Mouse (Mus musculus): ENCODE results near the gene Fa2h.
"Not testable (repeated sequence)": the region's sequence is repeated elsewhere in the genome, so short reads cannot be mapped to it uniquely, and the experiment has no call there.

The Fa2h gene

GRCm38 (mm10) chr8:111358905-111359304 lies 34.7 kb downstream of the Fa2h start:
- DNase-seq (ENCODE audit: low spot score): no peak

- no peak for DNase-seq (ENCODE audit: low spot score)
These were observed 36.2 kb downstream of the Fa2h start for GRCm38 (mm10) chr8:111357433-111357832.

DNA sequence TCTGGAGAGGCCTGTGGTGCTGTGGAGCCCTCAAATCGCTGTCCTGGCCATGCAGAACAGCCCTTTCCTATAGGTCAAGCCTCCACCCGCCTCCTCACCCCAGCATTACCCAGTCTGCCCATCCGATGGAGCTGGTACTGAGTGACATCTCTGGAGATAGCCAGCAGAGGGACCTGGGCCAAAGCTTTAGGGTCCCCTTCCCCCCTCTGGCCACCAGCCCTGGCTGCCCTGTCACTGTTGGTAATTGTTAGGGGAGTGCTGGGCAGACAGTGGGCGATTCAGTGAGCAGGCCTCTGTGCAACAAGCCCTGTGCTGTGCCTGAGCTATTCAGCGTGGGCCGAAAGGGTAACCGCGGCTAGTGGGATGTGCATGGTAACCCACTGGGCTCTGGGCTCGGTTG lies 40.1 kb downstream of the Fa2h start:
- no peak for DNase-seq (ENCODE audit: low spot score)

- no peak for DNase-seq (ENCODE audit: low spot score)
These were observed 41.3 kb downstream of the Fa2h start for GRCm38 (mm10) chr8:111352289-111352688.

- no peak for DNase-seq (ENCODE audit: low spot score)
These were observed 43.0 kb downstream of the Fa2h start for GRCm38 (mm10) chr8:111350577-111350976.

DNA sequence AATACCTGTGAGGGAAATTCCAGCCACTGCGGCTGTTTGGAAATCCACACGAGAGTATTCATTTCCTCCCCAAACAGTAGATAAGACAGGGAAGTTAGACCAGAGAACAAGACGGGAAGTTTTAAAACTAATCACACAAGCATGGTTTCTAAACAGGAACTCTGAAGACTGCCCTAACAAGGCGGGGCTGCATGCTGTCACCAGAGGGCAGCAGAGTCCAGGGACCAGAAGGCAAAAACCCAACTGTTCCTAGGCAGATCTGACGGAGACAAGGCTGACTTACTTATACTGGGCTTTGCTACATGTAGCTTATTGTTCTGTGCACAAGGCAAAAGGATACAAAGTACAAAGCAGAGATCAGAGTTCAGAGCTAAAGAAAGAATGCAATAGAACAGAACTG lies 50.4 kb downstream of the Fa2h start:
- peak; percentile 82 for DNase-seq (ENCODE audit: low spot score)

DNA sequence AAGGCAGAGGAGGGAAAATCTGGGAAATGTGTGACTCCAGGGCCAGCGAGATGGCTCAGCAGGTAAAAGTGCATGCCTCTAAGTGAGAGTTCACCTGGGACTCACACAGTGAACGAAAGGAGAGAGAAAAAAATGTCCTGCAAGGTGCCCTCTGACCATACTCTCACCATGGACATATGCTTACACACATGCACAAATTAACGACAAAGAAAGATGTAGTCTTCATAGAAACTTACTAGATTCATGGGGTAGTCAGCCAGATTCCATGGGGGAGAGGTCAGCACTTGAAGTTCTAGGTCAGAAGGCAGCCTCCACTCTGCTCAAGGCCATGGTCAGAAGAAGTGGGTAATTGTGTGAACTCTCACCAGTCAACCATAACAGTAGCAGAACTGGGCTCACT lies 53.4 kb downstream of the Fa2h start:
- no peak for DNase-seq (ENCODE audit: low spot score)

GRCm38 (mm10) chr8:111338370-111339208 lies 55.0 kb downstream of the Fa2h start:
- no peak for DNase-seq (ENCODE audit: low spot score)

GRCm38 (mm10) chr8:111337890-111338347 lies 55.7 kb downstream of the Fa2h start, which contains the start of gene Mlkl:
Mlkl (minus strand) TSS chr8:111338177.
- DNase-seq (ENCODE audit: low spot score): peak; percentile 62

DNA sequence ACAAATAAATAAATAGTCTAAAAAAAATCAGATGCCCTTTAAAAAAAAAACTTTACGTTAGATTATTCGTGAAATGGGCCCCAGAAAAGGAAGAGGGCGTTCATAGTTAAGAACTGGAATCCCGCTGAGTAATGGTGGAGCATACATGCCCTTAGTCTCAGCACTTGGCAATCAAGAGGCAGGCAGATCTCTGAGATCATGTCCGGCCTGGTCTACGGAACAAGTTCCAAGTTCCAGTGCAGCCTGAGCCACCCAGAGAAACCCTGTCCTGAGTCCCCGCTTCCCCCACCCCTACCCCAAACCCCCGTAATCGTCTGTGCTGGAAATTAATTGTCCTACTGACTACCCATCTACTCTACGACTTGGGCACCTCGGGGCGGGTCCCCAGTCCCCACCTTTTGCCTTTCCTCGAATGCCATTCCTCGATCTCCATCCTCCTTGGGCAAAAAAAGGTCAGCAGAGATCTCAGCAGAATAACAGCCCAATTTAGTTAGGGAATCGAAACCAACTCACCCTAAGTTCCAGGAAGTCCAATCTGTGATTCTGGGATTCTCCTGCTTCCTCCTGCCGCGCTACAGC lies 56.2 kb downstream of the Fa2h start:
- no peak for DNase-seq (ENCODE audit: low spot score)

GRCm38 (mm10) chr8:111336692-111337091 lies 56.9 kb downstream of the Fa2h start:
- DNase-seq (ENCODE audit: low spot score): no peak

GRCm38 (mm10) chr8:111325222-111325790 lies 68.3 kb downstream of the Fa2h start:
- DNase-seq (ENCODE audit: low spot score): no peak

DNA sequence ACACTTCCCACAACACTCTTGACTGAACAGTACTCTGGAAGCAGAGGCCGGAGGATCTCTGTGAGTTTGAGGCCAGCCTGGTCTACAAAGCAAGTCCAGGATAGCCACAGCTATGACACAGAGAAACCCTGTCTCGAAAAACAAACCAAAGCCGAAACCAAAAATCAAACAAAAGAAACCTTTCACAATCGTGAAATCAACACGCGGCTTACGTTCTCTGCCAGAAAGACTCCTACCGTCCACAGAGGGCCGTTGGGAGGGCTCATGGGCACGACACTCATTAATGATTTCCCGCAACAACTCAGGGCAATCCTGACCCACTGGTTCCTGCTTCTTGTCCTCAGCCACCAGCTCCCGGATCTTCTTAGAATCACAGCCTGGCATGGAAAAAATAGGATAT lies 78.9 kb downstream of the Fa2h start:
- no peak for DNase-seq (ENCODE audit: low spot score)

DNA sequence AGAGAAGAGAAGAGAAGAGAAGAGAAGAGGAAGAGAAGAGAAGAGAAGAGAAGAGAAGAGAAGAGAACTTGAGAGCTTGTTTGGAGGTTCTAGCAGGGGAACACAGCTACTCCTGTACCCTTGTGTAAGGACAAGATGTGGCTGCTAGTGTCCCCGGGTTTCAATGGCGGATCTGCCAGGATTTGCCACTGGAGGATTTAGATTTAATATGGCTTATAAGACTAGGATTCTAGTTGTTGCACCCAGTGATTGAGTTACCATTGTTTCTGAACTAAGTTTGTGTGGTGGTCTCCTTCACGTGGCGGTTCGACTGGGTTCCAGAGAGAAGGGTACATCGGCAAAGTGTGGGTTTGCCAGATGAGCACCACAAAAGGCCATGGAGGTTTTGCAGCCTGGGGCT lies 79.7 kb downstream of the Fa2h start:
- not testable (repeated sequence) for DNase-seq (ENCODE audit: low spot score)

DNA sequence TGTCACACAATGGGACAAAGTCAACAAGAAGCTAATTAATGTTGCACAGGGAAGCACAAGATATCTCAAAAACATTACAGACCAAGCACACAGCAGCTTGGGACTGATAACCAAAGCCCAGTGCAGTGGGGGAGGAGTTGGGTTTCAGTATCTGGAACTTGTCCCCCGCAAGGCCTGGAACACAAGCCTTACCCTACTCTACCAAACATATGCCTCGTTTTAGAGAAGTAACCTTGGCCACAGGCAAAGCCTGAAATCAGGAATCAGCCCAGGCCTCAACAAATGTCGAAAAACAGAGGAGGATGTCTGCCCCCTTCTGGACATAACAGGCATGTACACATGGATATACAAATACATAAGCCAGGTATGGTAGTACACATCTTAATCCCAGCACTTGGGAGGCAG lies 80.9 kb downstream of the Fa2h start:
- no peak for DNase-seq (ENCODE audit: low spot score)

DNA sequence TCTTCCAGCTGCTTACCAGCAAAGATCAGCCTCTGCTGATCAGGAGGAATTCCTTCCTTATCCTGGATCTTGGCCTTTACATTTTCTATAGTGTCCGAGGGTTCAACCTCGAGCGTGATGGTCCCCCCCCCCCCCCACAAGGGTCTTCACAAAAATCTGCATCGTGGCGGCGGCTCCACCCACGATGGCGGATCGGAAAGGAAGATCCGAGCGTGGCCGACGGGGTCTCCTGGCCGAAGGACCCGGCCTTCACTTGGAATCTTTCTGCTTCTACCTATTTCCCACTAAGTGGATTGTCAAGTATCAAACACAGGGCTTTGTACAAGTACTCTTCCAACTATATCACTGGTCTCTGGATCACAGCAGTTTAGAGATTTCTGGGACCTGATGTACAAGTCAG lies 83.6 kb downstream of the Fa2h start:
- DNase-seq (ENCODE audit: low spot score): not testable (repeated sequence)

- DNase-seq (ENCODE audit: low spot score): no peak
These were observed 88.4 kb downstream of the Fa2h start for GRCm38 (mm10) chr8:111305031-111305730.

DNA sequence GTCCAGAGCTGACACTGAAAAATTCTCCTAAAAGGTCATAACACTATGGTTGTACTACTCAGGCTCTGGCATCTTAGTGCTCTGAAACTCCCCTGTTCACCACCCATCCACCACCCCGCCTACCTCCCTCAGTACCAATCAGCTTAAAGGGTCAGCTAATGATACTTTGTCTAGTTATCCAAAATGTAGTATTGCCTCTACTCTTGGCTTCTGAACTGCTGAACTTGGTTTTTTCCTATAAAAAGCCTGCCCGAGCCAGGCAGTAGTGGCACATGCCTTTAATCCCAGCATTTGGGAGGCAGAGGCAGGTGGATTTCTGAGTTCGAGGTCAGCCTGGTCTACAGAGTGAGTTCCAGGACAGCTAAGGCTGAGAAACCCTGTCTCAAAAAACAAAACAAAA lies 89.3 kb downstream of the Fa2h start:
- no peak for DNase-seq (ENCODE audit: low spot score)

GRCm38 (mm10) chr8:111303076-111303803 lies 90.4 kb downstream of the Fa2h start:
- DNase-seq (ENCODE audit: low spot score): not testable (repeated sequence)

- DNase-seq (ENCODE audit: low spot score): no peak
These were observed 92.8 kb downstream of the Fa2h start for GRCm38 (mm10) chr8:111300597-111301546.

All from urinary bladder, postnatal 25 days (tissue).